Mouse (Mus musculus) left cerebral cortex, postnatal 36 days (tissue): ENCODE measurements at regions not wholly inside any gene's neighbourhood (a gene's known extent, or its start where the extent isn't known, plus 50 kb on each side); places are given as distances from the start of the nearest gene placed in this dataset.

ENCODE experiments used
- DNase-seq, 2 experiments: peaks; one replicate each; pipeline ENCODE4 v3.0.0; 2021 to 2022; ENCODE audit warnings: low spot score in 2 of 2, mixed read lengths in 1 of 2
- intact Hi-C: fragments of 180-260 bp; cut with DNase I; formaldehyde crosslinking; loops from one replicate; pipeline ENCODE4 v1.15.1; 2025

DNA sequence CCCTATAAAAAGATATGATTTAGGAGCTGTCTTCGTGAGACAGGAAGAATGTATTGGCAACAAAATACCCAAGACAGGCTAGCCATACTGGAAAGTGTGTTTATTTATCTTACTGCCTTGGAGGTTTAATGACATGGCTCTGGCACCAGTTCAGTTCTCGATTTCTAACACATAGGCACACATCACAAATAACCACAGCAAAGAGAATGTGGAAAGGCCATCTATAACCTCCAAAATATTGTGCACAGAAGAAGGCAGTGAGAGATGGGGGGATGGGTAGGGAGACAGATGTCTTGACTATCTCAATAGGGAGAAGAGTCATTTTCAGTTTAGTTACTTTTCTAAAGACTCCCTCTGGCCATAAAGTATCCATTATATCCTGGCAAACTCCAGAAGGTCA, 90.5 kb downstream of the Minar1 start:
- no peak for DNase-seq
- intact Hi-C loops: no loop called here

GRCm38 (mm10) chr9:89524137-89524536, 98.8 kb downstream of the Minar1 start:
- intact Hi-C loops: no loop called here
- DNase-seq: no peak

DNA sequence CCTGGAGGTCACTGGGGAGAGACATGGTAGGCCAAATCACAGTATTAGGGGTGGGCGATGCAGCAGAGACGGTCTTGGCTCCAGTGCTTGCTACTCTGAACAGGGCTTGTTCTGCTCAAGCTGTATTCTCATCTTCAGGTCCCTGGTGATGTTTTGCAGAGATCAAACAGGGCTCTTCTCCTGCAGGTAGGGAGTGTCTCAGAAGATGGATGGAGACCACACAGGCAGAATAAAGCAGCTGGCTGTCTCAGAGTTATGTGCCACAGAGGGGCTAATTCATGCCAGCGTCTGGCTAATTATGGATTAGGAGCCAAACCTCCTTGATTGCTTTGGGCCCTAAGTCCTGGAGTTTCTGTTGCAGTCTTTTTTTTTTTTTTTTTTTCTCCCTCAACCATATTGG, 99.2 kb downstream of the Minar1 start:
- intact Hi-C loops: no loop called here

DNA sequence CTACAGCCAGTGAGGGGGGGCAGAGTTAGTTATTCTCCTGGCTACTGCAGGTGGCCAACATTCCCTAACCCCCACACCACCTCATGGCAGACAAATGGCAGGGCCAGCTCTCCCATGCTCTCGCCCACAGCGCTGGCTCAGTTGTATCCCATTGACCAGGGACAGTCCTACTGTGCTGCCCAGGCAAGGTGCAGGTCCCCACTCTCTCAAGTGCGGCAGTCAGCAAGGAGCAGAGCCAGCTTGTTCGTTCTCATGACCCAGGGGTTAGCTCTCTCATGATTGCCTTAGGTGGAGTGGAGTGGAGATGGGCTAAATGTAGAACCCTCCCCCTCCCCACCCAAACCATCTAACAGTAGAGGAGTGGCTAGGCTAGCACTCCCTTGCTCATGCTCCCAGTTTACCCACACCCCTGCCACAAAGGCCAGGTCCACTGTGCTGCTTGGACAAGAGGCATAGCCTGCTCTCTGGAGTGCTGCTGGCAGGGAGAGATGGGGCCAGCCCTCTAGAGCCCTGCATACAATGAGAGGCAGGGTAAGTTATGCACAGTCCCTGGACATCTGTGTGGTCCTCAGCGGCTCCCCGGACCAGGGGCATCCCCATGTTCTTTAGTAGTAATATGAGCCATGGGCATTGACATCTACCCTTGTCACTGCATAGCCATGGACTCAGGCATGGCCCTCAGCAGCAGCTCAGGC, 114.4 kb downstream of the Minar1 start:
- DNase-seq: no peak
- intact Hi-C loops: no loop called here

More for the DNA sequence above, 99.2 kb downstream of the Minar1 start:
- DNase-seq: no peak

GRCm38 (mm10) chr9:89502083-89502482, 120.8 kb downstream of the Minar1 start:
- intact Hi-C loops: no loop called here
- no peak for DNase-seq

DNA sequence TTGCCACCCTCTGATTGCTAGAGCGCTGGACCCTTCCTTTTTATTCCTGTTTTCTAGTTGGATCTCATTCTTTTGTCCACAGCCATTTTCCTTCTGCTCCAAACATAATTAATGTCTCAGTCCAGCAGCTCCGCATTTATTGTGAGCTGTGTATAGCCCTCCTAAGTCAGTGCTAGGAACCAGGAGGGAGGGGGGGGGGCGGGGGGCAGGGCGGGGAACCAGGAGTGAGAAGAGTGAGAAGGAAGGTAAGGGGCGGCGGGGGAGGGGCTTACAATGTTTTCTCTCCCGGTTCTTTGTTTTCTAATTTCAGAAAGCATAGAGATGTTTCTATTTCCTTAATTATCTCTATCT, 125.6 kb downstream of the Minar1 start:
- intact Hi-C loops: no loop called here

GRCm38 (mm10) chr9:89496729-89497398, 126.1 kb downstream of the Minar1 start:
- intact Hi-C loops: no loop called here
- DNase-seq: no peak

More for the DNA sequence above, 125.6 kb downstream of the Minar1 start:
- DNase-seq: no peak

DNA sequence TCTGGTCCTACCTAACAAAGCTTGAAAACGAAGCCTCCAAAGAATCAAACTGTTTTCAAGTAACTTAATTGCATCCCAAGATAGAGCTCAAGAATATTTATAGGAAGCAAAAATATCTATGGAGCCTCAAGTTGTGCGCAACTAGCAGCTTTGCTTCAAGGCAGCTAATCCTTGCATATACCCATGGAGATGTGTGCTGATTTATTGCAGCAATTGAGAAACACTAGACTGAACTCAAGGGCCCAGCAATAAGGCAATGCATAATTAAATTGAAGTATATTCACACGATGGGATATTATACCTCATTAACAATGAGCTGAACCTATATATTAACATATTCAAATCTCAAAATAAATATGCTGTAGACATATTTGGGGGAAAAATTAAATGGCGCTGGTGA, 135.3 kb downstream of the Minar1 start:
- DNase-seq: no peak
- intact Hi-C loops: no loop called here

- intact Hi-C loops: no loop called here
- no peak for DNase-seq
Measured at GRCm38 (mm10) chr9:89479406-89479805, 143.5 kb downstream of the Minar1 start.

- intact Hi-C loops: loop anchor here (5.0 kb wide), 1 partner anchor 211 kb away; no protein-coding TSS in a partner anchor
- DNase-seq: peak; percentile 14 to 47
Measured at GRCm38 (mm10) chr9:89461190-89461589, 161.7 kb downstream of the Minar1 start.

DNA sequence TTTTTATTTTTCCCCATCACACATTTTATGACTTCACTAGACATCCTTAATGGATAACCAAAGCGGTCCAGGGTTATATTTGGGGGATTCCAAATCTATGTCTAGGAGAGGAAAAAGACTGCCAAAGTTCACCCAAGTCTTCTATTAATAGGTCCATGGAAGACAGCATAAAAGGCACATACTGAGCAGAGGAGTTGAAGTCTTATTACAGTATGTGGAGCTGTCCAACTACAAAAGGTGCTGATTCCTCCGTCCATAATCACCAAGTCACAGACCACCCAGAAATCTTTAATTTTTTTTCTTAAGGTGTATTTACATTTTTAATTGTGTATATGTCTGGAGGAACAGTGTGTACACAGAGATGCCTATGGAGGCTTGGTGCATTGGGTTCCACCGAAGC, 166.3 kb downstream of the Minar1 start:
- no peak for DNase-seq
- intact Hi-C loops: no loop called here

DNA sequence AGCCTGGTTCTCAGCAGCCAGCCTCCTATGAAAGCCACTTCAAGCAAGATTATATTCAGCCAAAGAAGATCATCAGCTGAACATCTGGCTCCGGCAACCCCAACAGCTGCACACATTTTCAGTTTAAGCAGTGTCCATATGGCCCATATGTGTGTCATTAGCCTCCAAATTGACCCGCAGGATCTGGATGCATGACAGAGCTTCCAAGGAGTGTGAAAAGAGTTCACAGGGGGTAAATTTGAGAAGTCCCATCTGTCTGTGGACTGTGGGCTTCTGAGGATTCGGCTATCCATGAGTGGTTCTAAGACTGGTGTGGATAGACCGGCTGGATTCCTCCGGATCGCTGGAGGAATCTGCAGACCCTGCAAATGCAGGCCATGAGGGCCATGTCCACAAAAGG, 173.3 kb downstream of the Minar1 start:
- DNase-seq: no peak
- intact Hi-C loops: no loop called here
